Mouse (Mus musculus) megakaryocyte, embryonic 14.5 days (primary cell): ENCODE data around the gene Cyp2u1.

Experiments
- FLI1 ChIP-seq: IDR thresholded peaks from 2 replicates; pipeline ENCODE4 v1.6.1; 2012; ENCODE audit warnings: low read length, inconsistent platforms, mixed read lengths
- GATA1 ChIP-seq: IDR thresholded peaks from 3 replicates; pipeline ENCODE4 v1.6.1; 2012; ENCODE audit warnings: mixed read lengths, low read length, inconsistent platforms, borderline replicate concordance

GRCm38 (mm10) chr3:131259392-131259965 lies 43.5 kb downstream of the Cyp2u1 start:
- TF ChIP-seq GATA1: no peak
- TF ChIP-seq FLI1: no peak
